Mouse (Mus musculus) intestine, embryonic 16.5 days (tissue): Measurements from ENCODE around the gene Wbp1l. TPM values are rescaled to one million over a fixed set of nuclear protein-coding genes. Genes with fewer than 3 reads are reported as not detected.
"Not testable (repeated sequence)": the region's sequence is repeated elsewhere in the genome, so short reads cannot be mapped to it uniquely, and the experiment has no call there.

Source experiments
- ATAC-seq: fragments of 200-750 bp; cut with Nextera tagmentation; 2 replicates; pipeline ENCODE4 v1.8.0; 2017; ENCODE audit warnings: moderate TSS enrichment, moderate library complexity
- H3K27ac ChIP-seq: fragments of 300-500 bp; sonication (generic); 2 replicates; pipeline ENCODE4 v1.5.1; 2014; ENCODE audit warnings: mild to moderate bottlenecking, low read length
- H3K27me3 ChIP-seq: fragments of 300-500 bp; sonication (generic); replicated peaks from 2 replicates; pipeline ENCODE4 v1.6.1; 2014; ENCODE audit warnings: low read length, control low read depth, mixed read lengths; ENCODE audit not compliant: control insufficient read depth, insufficient read depth
- H3K36me3 ChIP-seq: fragments of 300-500 bp; sonication (generic); 2 replicates; pipeline ENCODE4 v1.6.1; 2014; ENCODE audit warnings: low read length, control low read depth; ENCODE audit not compliant: control insufficient read depth, insufficient read depth
- H3K4me1 ChIP-seq: fragments of 300-500 bp; sonication (generic); 2 replicates; pipeline ENCODE4 v1.6.1; 2014; ENCODE audit warnings: low read length, control low read depth, mixed read lengths; ENCODE audit not compliant: control insufficient read depth, insufficient read depth
- H3K4me2 ChIP-seq: fragments of 300-500 bp; sonication (generic); 2 replicates; pipeline ENCODE4 v1.6.1; 2014; ENCODE audit warnings: low read depth, low read length, control low read depth
- H3K4me3 ChIP-seq: fragments of 300-500 bp; sonication (generic); 2 replicates; pipeline ENCODE4 v1.5.1; 2014; ENCODE audit warnings: mild to moderate bottlenecking, low read length
- H3K9ac ChIP-seq: fragments of 300-500 bp; sonication (generic); 2 replicates; pipeline ENCODE4 v1.6.1; 2014; ENCODE audit warnings: low read depth, low read length
- H3K9me3 ChIP-seq: fragments of 300-500 bp; sonication (generic); 2 replicates; pipeline ENCODE4 v1.6.1; 2016; ENCODE audit warnings: low read length, control low read depth; ENCODE audit not compliant: control insufficient read depth
- WGBS: fragments of 180-500 bp; shearing (Covaris S2); extraction: QIAGEN DNeasy Blood & Tissue Kit; methylation state at CpG from one replicate; pipeline ENCODE4 v1.1.7; 2014; 5-methylcytosine and 5-hydroxymethylcytosine counted together
- polyA plus RNA-seq: library from polyadenylated mRNA; unstranded; fragments of >200 nt; fragmentation: Nextera tagmentation; extraction: Ambion mirVana; gene quantifications from 2 replicates; pipeline ENCODE4 v1.2.1, GENCODE M21; 2015

Wbp1l gene
- polyA plus RNA-seq, 1 experiment from 2014 or later, result 39.3 TPM

- Histone ChIP-seq H3K36me3 (no peaks in the 10 kb centered on the region), H3K4me3 (no peak overlapping the region), H3K27me3 (no peaks in the 10 kb centered on the region), H3K4me1 (no peaks in the 10 kb centered on the region), H3K4me2 (no peak overlapping the region), H3K27ac (no peak overlapping the region), H3K9me3 (no peaks in the 10 kb centered on the region), H3K9ac (no peak overlapping the region)
- WGBS, result 74% methylated on average over 14 of the region's 14 CpGs
- no peak for ATAC-seq
These were observed 34.8 kb upstream of the Wbp1l start for GRCm38 (mm10) chr19:46564043-46564462.

GRCm38 (mm10) chr19:46571211-46571877, 27.5 kb upstream of the Wbp1l start:
- H3K4me1 ChIP-seq, result peaks cover 11% of the 10 kb centered on the region
- ATAC-seq, H3K4me3 ChIP-seq, H3K9me3 ChIP-seq, H3K9ac ChIP-seq, H3K27me3 ChIP-seq, H3K4me2 ChIP-seq, H3K36me3 ChIP-seq, H3K27ac ChIP-seq: not testable (repeated sequence)
- 73% methylated on average over 3 of the region's 3 CpGs for WGBS

GRCm38 (mm10) chr19:46571878-46572244, 27.0 kb upstream of the Wbp1l start:
- H3K9me3 ChIP-seq, result no peaks in the 10 kb centered on the region
- WGBS, result 17% methylated on average over 10 of the region's 10 CpGs

GRCm38 (mm10) chr19:46572548-46572947, 26.3 kb upstream of the Wbp1l start:
- no peaks in the 10 kb centered on the region for H3K27me3 ChIP-seq
- 0% methylated on average over 17 of the region's 17 CpGs for WGBS
- H3K36me3 ChIP-seq, result no peaks in the 10 kb centered on the region
- H3K4me2 ChIP-seq, result peak overlapping the region; percentile 83
- H3K9ac ChIP-seq, result peak overlapping the region; percentile 71
- no peaks in the 10 kb centered on the region for H3K9me3 ChIP-seq
- peaks cover 11% of the 10 kb centered on the region for H3K4me1 ChIP-seq
- ATAC-seq, result peak; percentile 21
- peak overlapping the region; percentile 10; the same call in 1 of the 2 replicates for H3K27ac ChIP-seq
- H3K4me3 ChIP-seq, result peak overlapping the region; percentile 86

More at GRCm38 (mm10) chr19:46571878-46572244, 27.0 kb upstream of the Wbp1l start:
- no peaks in the 10 kb centered on the region for H3K36me3 ChIP-seq
- H3K4me2 ChIP-seq, result peak overlapping the region; percentile 83
- no peak overlapping the region for H3K9ac ChIP-seq
- ATAC-seq, result no peak
- peak overlapping the region; percentile 86 for H3K4me3 ChIP-seq
- no peaks in the 10 kb centered on the region for H3K27me3 ChIP-seq
- H3K4me1 ChIP-seq, result peaks cover 11% of the 10 kb centered on the region
- no peak overlapping the region for H3K27ac ChIP-seq

GRCm38 (mm10) chr19:46572951-46573937, 25.6 kb upstream of the Wbp1l start, which contains the start of the genes Arl3 and Sfxn2:
Gene Arl3, minus strand, starts transcription at chr19:46573198.
Gene Sfxn2, plus strand, starts transcription at chr19:46573365.
- under 1% methylated on average over 63 of the region's 67 CpGs for WGBS
- ATAC-seq, result peak; percentile 97
- Histone ChIP-seq H3K4me3 (peak within 1 kb of the TSS; percentile 86), H3K27ac (peak within 1 kb of the TSS; percentile 80), H3K4me2 (peak within 1 kb of the TSS; percentile 88), H3K9ac (peak within 1 kb of the TSS; percentile 78), H3K9me3 (no peaks in the 10 kb centered on the region), H3K36me3 (no peaks in the 10 kb centered on the region), H3K27me3 (no peaks in the 10 kb centered on the region), H3K4me1 (peaks cover 11% of the 10 kb centered on the region)

- Histone ChIP-seq H3K9me3 (no peaks in the 10 kb centered on the region), H3K27me3 (no peaks in the 10 kb centered on the region), H3K4me1 (peaks cover 11% of the 10 kb centered on the region), H3K36me3 (no peaks in the 10 kb centered on the region), H3K27ac (no peak overlapping the region), H3K9ac (peak overlapping the region; percentile 78), H3K4me3 (peak overlapping the region; percentile 86), H3K4me2 (peak overlapping the region; percentile 88)
- 29% methylated on average over 6 of the region's 6 CpGs for WGBS
- ATAC-seq, result no peak
These were observed 24.9 kb upstream of the Wbp1l start for GRCm38 (mm10) chr19:46573990-46574389.

GRCm38 (mm10) chr19:46575196-46575595, 23.7 kb upstream of the Wbp1l start:
- Histone ChIP-seq H3K9me3 (no peaks in the 10 kb centered on the region), H3K4me2 (peak overlapping the region; percentile 20; the same call in 1 of the 2 replicates), H3K9ac (no peak overlapping the region), H3K4me3 (no peak overlapping the region), H3K27ac (peak overlapping the region; percentile 69), H3K36me3 (no peaks in the 10 kb centered on the region), H3K27me3 (no peaks in the 10 kb centered on the region), H3K4me1 (peaks cover 11% of the 10 kb centered on the region)
- WGBS, result 37% methylated on average over 4 of the region's 4 CpGs
- ATAC-seq, result no peak

GRCm38 (mm10) chr19:46587823-46588508, 10.9 kb upstream of the Wbp1l start:
- H3K4me3 ChIP-seq, result no peak overlapping the region
- no peaks in the 10 kb centered on the region for H3K4me1 ChIP-seq
- H3K36me3 ChIP-seq, result no peaks in the 10 kb centered on the region
- no peak overlapping the region for H3K27ac ChIP-seq
- 57% methylated on average over 13 of the region's 13 CpGs for WGBS
- peak; percentile 52 for ATAC-seq
- H3K9me3 ChIP-seq, result no peaks in the 10 kb centered on the region
- H3K4me2 ChIP-seq, result no peak overlapping the region
- H3K27me3 ChIP-seq, result no peaks in the 10 kb centered on the region
- H3K9ac ChIP-seq, result no peak overlapping the region

GRCm38 (mm10) chr19:46591575-46591974, 7.3 kb upstream of the Wbp1l start:
- H3K9me3 ChIP-seq, result no peaks in the 10 kb centered on the region
- no peaks in the 10 kb centered on the region for H3K4me1 ChIP-seq
- 0 out of 2 replicates have a peak, but pooled peaks cover 4% of the 10 kb centered on the region for H3K36me3 ChIP-seq
- H3K9ac ChIP-seq, result no peak overlapping the region
- H3K27me3 ChIP-seq, result no peaks in the 10 kb centered on the region
- 84% methylated on average over 6 of the region's 6 CpGs for WGBS
- no peak for ATAC-seq
- no peak overlapping the region for H3K4me2 ChIP-seq
- no peak overlapping the region for H3K27ac ChIP-seq
- no peak overlapping the region for H3K4me3 ChIP-seq
